Mouse (Mus musculus) heart, embryonic 14.5 days (tissue): ENCODE data around the gene Rcor3. TPM values are rescaled to one million over a fixed set of nuclear protein-coding genes. Genes with fewer than 3 reads are reported as not detected.

Experiments
- ATAC-seq: fragments of 200-750 bp; cut with Nextera tagmentation; 2 replicates; pipeline ENCODE4 v1.8.0; 2017; ENCODE audit warnings: low read depth, moderate TSS enrichment; ENCODE audit not compliant: insufficient number of reproducible peaks, insufficient read depth, low FRiP score
- H3K27ac ChIP-seq, 2 experiments: fragments of 200-500 bp in 1 of 2; fragments of 300-500 bp in 1 of 2; sonication (generic) in 1 of 2; replicated peaks in 1 of 2; 2 replicates each; pipeline ENCODE4 v1.5.1; 2012 to 2014; ENCODE audit warnings: low read depth in 2 of 2, low read length in 2 of 2, control low read depth in 1 of 2, mild to moderate bottlenecking in 1 of 2, mixed read lengths in 1 of 2; ENCODE audit not compliant: control insufficient read depth in 1 of 2, insufficient read depth in 1 of 2
- H3K27me3 ChIP-seq: fragments of 300-500 bp; sonication (generic); 2 replicates; pipeline ENCODE4 v1.6.1; 2014; ENCODE audit warnings: mild to moderate bottlenecking, low read length, control low read depth; ENCODE audit not compliant: control insufficient read depth, insufficient read depth
- H3K36me3 ChIP-seq: fragments of 300-500 bp; sonication (generic); 2 replicates; pipeline ENCODE4 v1.6.1; 2014; ENCODE audit warnings: mild to moderate bottlenecking, control low read depth, low read length, mixed read lengths; ENCODE audit not compliant: control insufficient read depth, insufficient read depth
- H3K4me1 ChIP-seq, 2 experiments: fragments of 200-500 bp in 1 of 2; fragments of 300-500 bp in 1 of 2; sonication (generic) in 1 of 2; 2 replicates each; pipeline ENCODE4 v1.6.1; 2012 to 2014; ENCODE audit warnings: low read length in 2 of 2, control low read depth in 1 of 2, mixed read lengths in 1 of 2; ENCODE audit not compliant: control insufficient read depth in 2 of 2, insufficient read depth in 2 of 2
- H3K4me2 ChIP-seq: fragments of 300-500 bp; sonication (generic); 2 replicates; pipeline ENCODE4 v1.6.1; 2014; ENCODE audit warnings: mild to moderate bottlenecking, low read length
- H3K4me3 ChIP-seq, 2 experiments: fragments of 200-500 bp in 1 of 2; fragments of 300-500 bp in 1 of 2; sonication (generic) in 1 of 2; 2 replicates each; pipeline ENCODE4 v1.5.1; 2012 to 2014; ENCODE audit warnings: low read length in 2 of 2, mild to moderate bottlenecking in 2 of 2, control low read depth in 1 of 2, low read depth in 1 of 2, moderate library complexity in 1 of 2; ENCODE audit not compliant: control insufficient read depth in 1 of 2, insufficient read depth in 1 of 2
- H3K9ac ChIP-seq: fragments of 300-500 bp; sonication (generic); 2 replicates; pipeline ENCODE4 v1.6.1; 2014; ENCODE audit warnings: mild to moderate bottlenecking, low read length
- H3K9me3 ChIP-seq: fragments of 300-500 bp; sonication (generic); 2 replicates; pipeline ENCODE4 v1.6.1; 2016; ENCODE audit warnings: low read length, control low read depth; ENCODE audit not compliant: control insufficient read depth
- WGBS: fragments of 180-500 bp; shearing (Covaris S2); extraction: QIAGEN DNeasy Blood & Tissue Kit; methylation state at CpG from one replicate; pipeline ENCODE4 v1.1.7; 2014; 5-methylcytosine and 5-hydroxymethylcytosine counted together
- polyA plus RNA-seq: library from polyadenylated mRNA; unstranded; fragments of >200 nt; fragmentation: Nextera tagmentation; extraction: Ambion mirVana; gene quantifications from 2 replicates; pipeline ENCODE4 v1.2.1, GENCODE M21; 2014

Gene Rcor3
- polyA plus RNA-seq, 1 experiment from 2014 or later: 40.0 TPM

DNA sequence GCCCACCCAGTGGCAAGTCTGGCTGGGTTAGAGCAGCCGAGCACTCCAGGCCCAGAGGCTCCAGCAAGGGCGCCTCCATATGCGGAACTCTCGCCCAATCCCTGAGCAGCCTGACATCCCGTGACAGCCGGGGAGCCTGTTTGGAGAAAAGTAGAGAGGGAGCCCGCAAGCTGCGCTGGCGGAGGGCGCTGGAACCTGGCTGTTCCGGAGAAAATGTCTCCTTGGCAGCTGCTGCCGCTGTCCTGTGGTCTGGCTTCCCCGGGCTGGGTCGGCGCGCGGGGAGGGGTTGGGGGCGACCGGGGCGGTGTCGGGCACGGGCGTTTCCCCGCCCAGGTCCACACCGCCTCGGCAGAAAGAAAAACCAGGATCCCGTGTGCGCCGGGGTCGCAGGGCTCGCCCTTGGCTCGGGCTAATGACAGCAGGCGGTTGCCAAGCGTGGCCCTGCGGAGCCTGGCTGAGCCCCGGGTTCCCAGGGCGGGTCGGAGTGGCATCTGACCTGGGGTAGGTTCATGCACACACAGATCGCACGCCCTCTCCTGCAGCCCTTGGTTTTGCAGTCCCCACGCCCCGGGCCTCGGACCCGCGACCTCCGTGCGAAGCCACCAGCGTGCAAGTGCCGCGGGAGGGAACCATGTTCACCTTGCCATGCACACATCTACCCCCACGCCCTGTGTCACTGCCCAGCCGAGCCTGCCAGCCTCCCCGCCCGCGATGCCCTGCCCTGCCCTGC, 1.1 kb downstream of the Rcor3 start:
- Histone ChIP-seq H3K4me3 (peak overlapping the region; percentile 61 to 89), H3K36me3 (peaks cover 16% of the 10 kb centered on the region), H3K9me3 (no peaks in the 10 kb centered on the region), H3K4me1 (peaks cover 0 to 19% of the 10 kb centered on the region in 2 experiments; a peak in 2 of 4 replicates), H3K27me3 (no peaks in the 10 kb centered on the region), H3K4me2 (peak overlapping the region; percentile 79), H3K9ac (peak overlapping the region; percentile 94), H3K27ac (peak overlapping the region; percentile 92 to 98)
- under 1% methylated on average over 52 of the region's 55 CpGs for WGBS
- peak; percentile 79 for ATAC-seq

DNA sequence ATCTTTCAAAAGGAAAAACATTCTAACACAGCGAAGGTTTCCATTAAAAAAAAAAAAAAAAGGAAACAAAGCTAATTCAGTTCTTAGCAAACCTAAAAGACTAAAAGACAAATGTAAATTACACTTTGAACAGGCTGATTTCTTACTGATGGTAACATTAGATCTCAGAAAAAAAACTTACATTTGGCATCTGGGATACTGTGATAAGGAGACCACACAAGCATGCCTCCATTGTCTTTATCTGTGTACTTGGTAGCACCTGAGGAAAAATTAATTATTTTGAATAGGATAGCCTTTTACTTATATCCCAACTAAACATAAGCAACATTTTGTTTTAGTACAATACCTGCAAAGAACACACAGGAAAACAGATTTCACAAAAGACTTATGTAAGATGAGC, 7.7 kb downstream of the Rcor3 start:
- no peak for ATAC-seq
- Histone ChIP-seq H3K27me3 (no peaks in the 10 kb centered on the region), H3K9me3 (no peaks in the 10 kb centered on the region), H3K9ac (no peak overlapping the region), H3K4me3 (no peak overlapping the region), H3K4me2 (no peak overlapping the region), H3K4me1 (no peaks in the 10 kb centered on the region; a peak in 1 of 4 replicates), H3K36me3 (peaks cover 64% of the 10 kb centered on the region), H3K27ac (no peak overlapping the region)
- WGBS: 86% methylated on average over 1 of the region's 1 CpGs

DNA sequence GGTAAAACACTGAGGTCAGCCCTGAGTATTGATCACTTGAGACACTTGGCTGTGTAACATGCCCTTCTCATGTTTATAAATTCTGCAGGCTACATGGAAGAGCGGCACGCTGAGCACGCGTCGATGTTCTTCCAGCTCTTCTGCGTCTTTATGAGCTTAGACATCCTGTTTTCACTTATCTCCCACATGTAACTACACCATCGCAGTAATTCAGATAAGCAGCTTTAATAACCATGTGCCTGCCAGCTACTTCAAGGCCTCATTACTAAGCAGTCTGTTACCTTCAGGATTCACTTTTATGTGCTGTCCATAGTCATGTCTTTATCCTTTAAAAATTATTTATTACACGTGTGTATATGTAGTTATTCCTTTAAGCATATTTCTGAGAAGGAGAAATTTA, 9.5 kb downstream of the Rcor3 start:
- Histone ChIP-seq H3K27ac (no peak overlapping the region), H3K4me1 (no peaks in the 10 kb centered on the region), H3K4me3 (no peak overlapping the region), H3K4me2 (no peak overlapping the region), H3K36me3 (peaks cover 74% of the 10 kb centered on the region), H3K9ac (no peak overlapping the region), H3K27me3 (no peaks in the 10 kb centered on the region), H3K9me3 (no peaks in the 10 kb centered on the region)
- 90% methylated on average over 8 of the region's 8 CpGs for WGBS
- ATAC-seq: no peak

DNA sequence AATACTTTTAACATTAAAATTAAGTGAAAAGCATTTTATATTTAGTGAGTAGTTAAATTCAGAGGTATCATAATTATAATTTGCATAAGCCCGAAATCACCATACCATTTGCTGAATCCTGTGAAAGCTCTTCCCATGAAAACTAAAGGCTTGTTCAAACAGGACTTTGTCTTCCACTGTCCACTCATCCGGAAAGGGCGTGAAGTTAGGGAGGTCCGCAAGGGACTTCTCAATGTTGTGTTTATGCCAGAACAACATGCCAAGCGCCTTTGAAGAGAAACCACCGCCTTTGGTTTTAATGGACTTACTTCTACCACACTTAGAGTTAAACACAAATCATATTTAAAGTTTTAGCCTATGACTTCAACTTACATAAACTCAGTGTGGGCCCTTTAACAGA, 12.1 kb downstream of the Rcor3 start:
- Histone ChIP-seq H3K27me3 (no peaks in the 10 kb centered on the region), H3K27ac (no peak overlapping the region), H3K9ac (no peak overlapping the region), H3K4me3 (no peak overlapping the region), H3K4me1 (peaks cover 4 to 14% of the 10 kb centered on the region in 2 experiments), H3K9me3 (no peaks in the 10 kb centered on the region), H3K4me2 (no peak overlapping the region), H3K36me3 (peaks cover 90% of the 10 kb centered on the region)
- WGBS: 94% methylated on average over 6 of the region's 6 CpGs
- no peak for ATAC-seq

DNA sequence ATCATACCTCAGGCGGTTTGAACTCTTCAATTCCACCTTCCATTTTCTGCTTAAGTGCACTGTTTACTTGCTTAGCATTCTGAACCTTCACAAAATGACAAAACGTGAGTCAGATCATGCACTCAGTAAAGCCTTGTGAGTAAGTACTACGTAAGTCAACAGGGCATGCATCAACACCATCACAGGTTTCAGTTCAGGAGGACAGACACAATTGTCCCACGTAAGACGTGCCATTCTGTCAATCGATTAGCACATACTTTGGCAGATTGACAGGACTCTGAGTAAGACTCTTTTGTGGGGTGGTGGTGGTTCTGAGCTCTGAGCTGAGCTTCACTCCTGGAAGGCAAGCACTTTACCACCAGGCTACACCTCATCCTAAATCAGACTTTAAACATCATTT, 21.6 kb downstream of the Rcor3 start:
- Histone ChIP-seq H3K27me3 (no peaks in the 10 kb centered on the region), H3K4me3 (no peak overlapping the region), H3K4me2 (no peak overlapping the region), H3K9ac (no peak overlapping the region), H3K4me1 (peaks cover 2 to 6% of the 10 kb centered on the region in 2 experiments; a peak in 2 of 4 replicates), H3K36me3 (peaks cover 90% of the 10 kb centered on the region), H3K9me3 (no peaks in the 10 kb centered on the region), H3K27ac (no peak overlapping the region)
- WGBS: 83% methylated on average over 6 of the region's 6 CpGs
- no peak for ATAC-seq

DNA sequence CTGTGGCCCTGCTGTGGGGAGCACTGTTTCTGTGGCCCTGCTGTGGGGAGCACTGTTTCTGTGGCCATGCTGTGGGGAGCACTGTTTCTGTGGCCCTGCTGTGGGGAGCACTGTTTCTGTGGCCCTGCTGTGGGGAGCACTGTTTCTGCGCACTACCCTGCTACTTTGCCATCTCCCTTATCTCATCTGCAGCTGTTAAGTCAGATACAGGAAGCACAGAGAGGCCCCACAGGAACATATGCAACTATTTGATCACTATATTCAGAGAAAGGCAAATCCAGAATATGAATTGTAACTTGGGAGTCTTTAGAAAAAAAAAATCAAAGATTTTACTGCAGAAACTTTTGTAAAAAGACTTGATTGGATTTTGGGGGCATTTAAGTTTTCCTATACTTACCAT, 22.5 kb downstream of the Rcor3 start:
- ATAC-seq: no peak
- Histone ChIP-seq H3K36me3 (peaks cover 90% of the 10 kb centered on the region), H3K4me2 (no peak overlapping the region), H3K27me3 (no peaks in the 10 kb centered on the region), H3K4me3 (no peak overlapping the region), H3K9ac (no peak overlapping the region), H3K9me3 (no peaks in the 10 kb centered on the region), H3K27ac (no peak overlapping the region), H3K4me1 (peaks cover 0 to 3% of the 10 kb centered on the region in 2 experiments; a peak in 1 of 4 replicates)
- WGBS: 73% methylated on average over 1 of the region's 1 CpGs

DNA sequence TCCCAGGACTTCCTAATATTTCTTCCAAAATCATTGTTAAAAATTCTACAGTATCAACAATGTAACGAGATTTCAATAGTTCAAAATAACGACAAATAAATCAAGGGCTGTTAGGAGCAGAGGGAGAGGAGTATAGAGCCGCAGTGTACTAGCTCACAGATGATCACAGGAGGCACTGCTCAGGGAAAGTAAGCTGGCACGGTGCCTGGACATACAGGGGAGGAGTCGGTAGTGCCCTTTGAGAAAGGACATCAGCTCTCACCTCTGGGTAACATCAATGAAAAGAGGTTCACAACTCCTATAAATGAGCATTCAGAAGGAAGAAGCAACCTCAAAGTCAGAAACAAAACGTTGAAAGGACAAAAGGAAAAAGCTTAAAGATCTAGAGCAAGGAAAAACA, 28.7 kb downstream of the Rcor3 start:
- peak overlapping the region; percentile 71 to 73 for H3K27ac ChIP-seq
- 30% methylated on average over 6 of the region's 6 CpGs for WGBS
- H3K36me3 ChIP-seq: peaks cover 78% of the 10 kb centered on the region
- peak; percentile 85; the same call in 1 of the 2 replicates for ATAC-seq
- peaks cover 6 to 16% of the 10 kb centered on the region in 2 experiments for H3K4me1 ChIP-seq
- H3K4me3 ChIP-seq: no peak overlapping the region
- no peak overlapping the region for H3K9ac ChIP-seq
- no peak overlapping the region for H3K4me2 ChIP-seq
- no peaks in the 10 kb centered on the region for H3K27me3 ChIP-seq
- no peaks in the 10 kb centered on the region for H3K9me3 ChIP-seq
